Mouse (Mus musculus) CH12F3 (cell line): ENCODE results near the gene Cd24a.

ENCODE experiments used
- in situ Hi-C: fragments of 300-500 bp; cut with MboI; formaldehyde crosslinking; loops from 2 replicates; pipeline ENCODE4 v1.14.3; 2020; ENCODE audit warnings: low sequenced_read_pairs

Gene Cd24a

GRCm38 (mm10) chr10:43577997-43578331 lies at the start of gene Cd24a:
Gene Cd24a (plus strand): TSS chr10:43578284.
- in situ Hi-C loops, result loop anchor here (5.0 to 10.0 kb wide), 2 partner anchors 164 to 337 kb away; no protein-coding TSS in a partner anchor

- in situ Hi-C loops, result no loop called here
Measured at GRCm38 (mm10) chr10:43534382-43534781, 43.7 kb upstream of the Cd24a start.

- in situ Hi-C loops, result no loop called here
Measured at GRCm38 (mm10) chr10:43537652-43538051, 40.4 kb upstream of the Cd24a start.

GRCm38 (mm10) chr10:43538831-43539230 lies 39.3 kb upstream of the Cd24a start:
- in situ Hi-C loops, result no loop called here

GRCm38 (mm10) chr10:43539746-43540310 lies 38.3 kb upstream of the Cd24a start:
- in situ Hi-C loops, result no loop called here

- in situ Hi-C loops, result no loop called here
Measured at GRCm38 (mm10) chr10:43540442-43541152, 37.5 kb upstream of the Cd24a start, which contains the start of gene 1700021F05Rik. Gene 1700021F05Rik (minus strand): TSS chr10:43540994.

GRCm38 (mm10) chr10:43541153-43541544 lies 36.9 kb upstream of the Cd24a start:
- in situ Hi-C loops, result no loop called here

- in situ Hi-C loops, result no loop called here
Measured at GRCm38 (mm10) chr10:43549411-43549810, 28.7 kb upstream of the Cd24a start.

GRCm38 (mm10) chr10:43550923-43551322 lies 27.2 kb upstream of the Cd24a start:
- in situ Hi-C loops, result no loop called here

- in situ Hi-C loops, result no loop called here
Measured at GRCm38 (mm10) chr10:43551388-43551787, 26.7 kb upstream of the Cd24a start.

- in situ Hi-C loops, result no loop called here
Measured at GRCm38 (mm10) chr10:43557630-43558165, 20.4 kb upstream of the Cd24a start.

GRCm38 (mm10) chr10:43559313-43559712 lies 18.8 kb upstream of the Cd24a start:
- in situ Hi-C loops, result no loop called here

GRCm38 (mm10) chr10:43560765-43561164 lies 17.3 kb upstream of the Cd24a start:
- in situ Hi-C loops, result loop anchor here (10.0 kb wide), 1 partner anchor 504 kb away; no protein-coding TSS in a partner anchor

- in situ Hi-C loops, result loop anchor here (10.0 kb wide), 1 partner anchor 503 kb away; no protein-coding TSS in a partner anchor
Measured at GRCm38 (mm10) chr10:43561311-43561710, 16.8 kb upstream of the Cd24a start.

GRCm38 (mm10) chr10:43574352-43574751 lies 3.7 kb upstream of the Cd24a start:
- in situ Hi-C loops, result loop anchor here (10.0 kb wide), 1 partner anchor 340 kb away; no protein-coding TSS in a partner anchor

GRCm38 (mm10) chr10:43574956-43575355 lies 3.1 kb upstream of the Cd24a start:
- in situ Hi-C loops, result loop anchor here (5.0 to 10.0 kb wide), 2 partner anchors 167 to 340 kb away; no protein-coding TSS in a partner anchor

GRCm38 (mm10) chr10:43577299-43577996 lies 636 bp upstream of the Cd24a start:
- in situ Hi-C loops, result loop anchor here (5.0 to 10.0 kb wide), 2 partner anchors 165 to 337 kb away; no protein-coding TSS in a partner anchor

GRCm38 (mm10) chr10:43578366-43578753 lies 276 bp downstream of the Cd24a start:
- in situ Hi-C loops, result loop anchor here (5.0 to 10.0 kb wide), 2 partner anchors 164 to 336 kb away; no protein-coding TSS in a partner anchor

- in situ Hi-C loops, result loop anchor here (5.0 to 10.0 kb wide), 2 partner anchors 163 to 336 kb away; no protein-coding TSS in a partner anchor
Measured at GRCm38 (mm10) chr10:43578754-43579380, 783 bp downstream of the Cd24a start.
